Mouse (Mus musculus) embryonic fibroblast, embryonic 13.5 days (primary cell): Measurements from ENCODE around the gene Olfr551.

Experiments
- CTCF ChIP-seq: IDR thresholded peaks from 2 replicates; pipeline ENCODE4 v1.5.1; 2011; ENCODE audit warnings: mild to moderate bottlenecking, control low read depth, low read length, moderate library complexity, borderline replicate concordance; ENCODE audit not compliant: insufficient read depth
- POLR2A ChIP-seq: IDR thresholded peaks from 2 replicates; pipeline ENCODE4 v1.6.1; 2011; ENCODE audit warnings: low read depth, mild to moderate bottlenecking, control low read depth, low read length, moderate library complexity

- TF ChIP-seq CTCF (no peak), POLR2A (no peak)
These were observed 45.0 kb upstream of the Olfr551 start for GRCm38 (mm10) chr7:102636665-102637064.
